Comparison of ENCODE assay signal across 8 mouse cellular contexts in the genomic region with DNA sequence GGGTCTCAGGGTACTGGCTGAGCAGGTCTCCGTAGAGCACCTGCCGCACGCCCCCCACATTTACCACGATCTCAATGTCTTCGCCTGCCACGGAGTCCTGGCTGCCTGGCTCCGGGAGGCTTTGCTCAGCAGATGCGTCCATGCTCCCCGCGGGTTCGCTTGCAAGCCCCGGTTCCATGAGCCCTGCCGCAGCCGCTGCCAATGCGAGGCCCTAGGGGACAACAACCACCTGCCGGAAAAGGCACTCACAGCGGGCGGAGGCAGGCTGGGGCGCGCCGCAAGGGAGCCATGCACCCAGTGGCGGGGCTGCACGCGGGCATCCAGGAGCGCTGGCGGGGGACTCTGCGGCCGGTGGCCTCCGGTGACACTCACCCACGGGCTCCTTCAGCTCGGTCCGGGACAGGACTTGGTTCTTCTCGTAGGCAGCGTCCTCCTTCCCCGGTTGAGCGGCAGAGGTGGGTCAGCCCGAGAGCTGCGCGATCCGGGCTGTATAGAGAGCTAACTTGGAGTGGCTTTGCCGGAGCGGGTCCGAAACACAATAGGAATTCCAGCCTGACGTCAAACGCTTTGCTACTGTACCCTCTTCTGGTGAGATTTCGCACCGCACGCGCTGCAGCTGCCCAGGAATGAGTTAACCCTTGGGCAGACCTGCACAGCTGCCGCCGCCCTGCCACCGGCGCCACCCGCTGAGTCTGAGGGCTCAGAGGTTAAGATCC. TPM values are rescaled to one million over a fixed set of nuclear protein-coding genes. Genes with fewer than 3 reads are reported as not detected.
DNase-seq lines count a peak whose midpoint lies in the region; ATAC-seq and TF ChIP-seq lines count a peak whose summit lies in the region.

No protein-coding gene starts in this region.

- peak; percentile 57 for TF ChIP-seq CTCF in C2C12 (IDR thresholded peaks at IDR 0.05; ENCODE audit: control insufficient read depth, insufficient read depth, insufficient read length)
- TF ChIP-seq CTCF in lung, embryonic 14.5 days (IDR thresholded peaks at IDR 0.05; ENCODE audit: low read depth) = peak; percentile 70

- WGBS in embryonic facial prominence, embryonic 14.5 days = 2% methylated on average over 51 of the region's 54 CpGs
- WGBS in hindbrain, embryonic 13.5 days = under 1% methylated on average over 54 of the region's 54 CpGs
- under 1% methylated on average over 54 of the region's 54 CpGs for WGBS in lung, embryonic 14.5 days

- peak; percentile 74 for DNase-seq in Muller cell, postnatal 12 days (ENCODE audit: inconsistent ontology term)
- DNase-seq in embryonic facial prominence, embryonic 14.5 days (ENCODE audit: low spot score) = peak; percentile 83
- DNase-seq in layer of hippocampus, postnatal 10 days (ENCODE audit: low spot score in 2 of 2) = peak; percentile 71 to 80
- DNase-seq in lung, embryonic 14.5 days = peak; percentile 88
- peak; percentile 44 for DNase-seq in retina, postnatal 7 days (ENCODE audit: low read depth, low spot score)
- DNase-seq in MN1 (ENCODE audit: low spot score) = no peak

- no peak overlapping the region for H3K27ac ChIP-seq in embryonic facial prominence, embryonic 14.5 days (replicated peaks; ENCODE audit: low read depth, low read length)
- H3K27ac ChIP-seq in hindbrain, embryonic 13.5 days = peak overlapping the region; percentile 74
- no peak overlapping the region for H3K27ac ChIP-seq in lung, embryonic 14.5 days (ENCODE audit: low read depth)

- peak overlapping the region; percentile 25 for H3K4me3 ChIP-seq in C2C12 (ENCODE audit: insufficient read depth, poor library complexity, severe bottlenecking)
- H3K4me3 ChIP-seq in embryonic facial prominence, embryonic 14.5 days (ENCODE audit: low read depth, low read length) = peak overlapping the region; percentile 51
- peak overlapping the region; percentile 56 for H3K4me3 ChIP-seq in hindbrain, embryonic 13.5 days
- peak overlapping the region; percentile 44 for H3K4me3 ChIP-seq in lung, embryonic 14.5 days (ENCODE audit: low read depth, low read length)

- H3K27me3 ChIP-seq in C2C12 (ENCODE audit: control insufficient read depth, insufficient read depth, insufficient read length) = no peaks in the 10 kb centered on the region
- H3K27me3 ChIP-seq in embryonic facial prominence, embryonic 14.5 days (replicated peaks; ENCODE audit: control insufficient read depth, insufficient read depth, low read length) = peaks cover 23% of the 10 kb centered on the region
- peaks cover 41% of the 10 kb centered on the region for H3K27me3 ChIP-seq in hindbrain, embryonic 13.5 days
- peaks cover 31% of the 10 kb centered on the region for H3K27me3 ChIP-seq in lung, embryonic 14.5 days (ENCODE audit: insufficient read depth, low read length)

- H3K4me2 ChIP-seq in embryonic facial prominence, embryonic 14.5 days (ENCODE audit: low read depth, low read length) = peak overlapping the region; percentile 98
- peak overlapping the region; percentile 94 for H3K4me2 ChIP-seq in hindbrain, embryonic 13.5 days
- peak overlapping the region; percentile 89 for H3K4me2 ChIP-seq in lung, embryonic 14.5 days

- no peaks in the 10 kb centered on the region for H3K9me3 ChIP-seq in embryonic facial prominence, embryonic 14.5 days (ENCODE audit: control insufficient read depth, low read length)
- no peaks in the 10 kb centered on the region for H3K9me3 ChIP-seq in hindbrain, embryonic 13.5 days
- H3K9me3 ChIP-seq in lung, embryonic 14.5 days (ENCODE audit: low read depth, low read length) = no peaks in the 10 kb centered on the region

- H3K79me3 ChIP-seq in C2C12 (ENCODE audit: low read depth) = peaks cover 14% of the 10 kb centered on the region

- H3K9ac ChIP-seq in embryonic facial prominence, embryonic 14.5 days (ENCODE audit: low read depth, low read length) = peak overlapping the region; percentile 60
- peak overlapping the region; percentile 78 for H3K9ac ChIP-seq in hindbrain, embryonic 13.5 days
- peak overlapping the region; percentile 38 for H3K9ac ChIP-seq in lung, embryonic 14.5 days

- H3K4me1 ChIP-seq in embryonic facial prominence, embryonic 14.5 days (ENCODE audit: control insufficient read depth, insufficient read depth, low read length) = peaks cover 8% of the 10 kb centered on the region; the same call in 1 of the 2 replicates
- H3K4me1 ChIP-seq in hindbrain, embryonic 13.5 days (replicated peaks) = peaks cover 23% of the 10 kb centered on the region
- H3K4me1 ChIP-seq in lung, embryonic 14.5 days (ENCODE audit: insufficient read depth) = no peaks in the 10 kb centered on the region

- peak overlapping the region; percentile 92 for H3ac ChIP-seq in C2C12 (ENCODE audit: control insufficient read depth, insufficient read length, low read depth)

- peaks cover 36% of the 10 kb centered on the region for H3K79me2 ChIP-seq in C2C12 (ENCODE audit: control insufficient read depth, insufficient read depth)

- H3K36me3 ChIP-seq in C2C12 (ENCODE audit: control insufficient read depth, insufficient read depth) = no peaks in the 10 kb centered on the region
- H3K36me3 ChIP-seq in embryonic facial prominence, embryonic 14.5 days (ENCODE audit: control insufficient read depth, insufficient read depth, low read length) = no peaks in the 10 kb centered on the region
- H3K36me3 ChIP-seq in hindbrain, embryonic 13.5 days = no peaks in the 10 kb centered on the region
- H3K36me3 ChIP-seq in lung, embryonic 14.5 days (ENCODE audit: insufficient read depth) = no peaks in the 10 kb centered on the region

- peak; percentile 88 for ATAC-seq in embryonic facial prominence, embryonic 14.5 days (ENCODE audit: low read depth)
- peak; percentile 85 for ATAC-seq in hindbrain, embryonic 13.5 days (ENCODE audit: low FRiP score)
- peak; percentile 80 for ATAC-seq in lung, embryonic 14.5 days (ENCODE audit: insufficient read depth)

TF ChIP-seq in C2C12, 6 proteins besides CTCF, POLR2A, EP300 and RAD21:
- TF ChIP-seq USF1 (IDR thresholded peaks at IDR 0.05; ENCODE audit: low read depth) (no peak), MYOG (IDR thresholded peaks at IDR 0.05; ENCODE audit: control insufficient read depth, extremely low read depth, insufficient read length) (no peak), FOSL1 (IDR thresholded peaks at IDR 0.05; ENCODE audit: insufficient read depth, low read length, poor library complexity, severe bottlenecking) (no peak), MAX (IDR thresholded peaks at IDR 0.05) (no peak), MYOD1 (IDR thresholded peaks at IDR 0.05; ENCODE audit: control insufficient read depth, insufficient read length, low read depth) (no peak), CEBPB (IDR thresholded peaks at IDR 0.05; ENCODE audit: low read depth) (no peak)
TF ChIP-seq in C2C12: peak in this region for 0.

RNA-seq across cellular contexts. Expression of a gene that starts 0.5 kb away (rescaled TPM):
- polyA plus RNA-seq in C2C12 (2012; fragmentation: generic; extraction: Trizol) = 7.8 TPM
- 0.28 and 0.32 TPM in 2 replicates for polyA plus RNA-seq in embryonic facial prominence, embryonic 14.5 days (2014; fragmentation: Nextera tagmentation; extraction: Ambion mirVana)
- 2.5 and 3.0 TPM in 2 replicates for polyA plus RNA-seq in hindbrain, embryonic 13.5 days (2015; fragmentation: Nextera tagmentation; extraction: Ambion mirVana)
- 10 to 100 TPM; 26.8 to 29.6 TPM for total RNA-seq in layer of hippocampus, postnatal 10 days (2021)
- polyA plus RNA-seq in lung, embryonic 14.5 days (2014; fragmentation: Nextera tagmentation; extraction: Ambion mirVana) = 0.19 and 0.34 TPM in 2 replicates
